Mouse (Mus musculus) stomach, postnatal 0 days (tissue): ENCODE data around the gene Elf1.

Experiments used
- CTCF ChIP-seq: IDR thresholded peaks from 2 replicates; pipeline ENCODE4 v1.5.1; 2016; ENCODE audit warnings: antibody characterized with exemption, low read depth, mild to moderate bottlenecking, moderate library complexity
- EP300 ChIP-seq: optimal IDR thresholded peaks from 2 replicates; pipeline ENCODE3; 2016; ENCODE audit warnings: antibody characterized with exemption

GRCm38 (mm10) chr14:79460988-79461387 lies 20.0 kb upstream of the Elf1 start:
- TF ChIP-seq CTCF (no peak), EP300 (no peak)
